Mouse (Mus musculus) gastrocnemius, postnatal 4 days (tissue): Measurements from ENCODE around the gene Mvb12b. TPM values are rescaled to one million over a fixed set of nuclear protein-coding genes. Genes with fewer than 3 reads are reported as not detected.

Source experiments
- DNase-seq, 2 experiments: peaks; one replicate each; pipeline ENCODE4 v3.0.0; 2021 to 2022; ENCODE audit warnings: low spot score in 2 of 2, mixed read lengths in 2 of 2
- total RNA-seq, 2 experiments: library from RNA; stranded (reverse); gene quantifications; 2 replicates each; pipeline ENCODE4 v1.2.3; 2021

Gene Mvb12b
- total RNA-seq, 2 experiments from 2014 or later, result 33.3 to 36.7 TPM

DNA sequence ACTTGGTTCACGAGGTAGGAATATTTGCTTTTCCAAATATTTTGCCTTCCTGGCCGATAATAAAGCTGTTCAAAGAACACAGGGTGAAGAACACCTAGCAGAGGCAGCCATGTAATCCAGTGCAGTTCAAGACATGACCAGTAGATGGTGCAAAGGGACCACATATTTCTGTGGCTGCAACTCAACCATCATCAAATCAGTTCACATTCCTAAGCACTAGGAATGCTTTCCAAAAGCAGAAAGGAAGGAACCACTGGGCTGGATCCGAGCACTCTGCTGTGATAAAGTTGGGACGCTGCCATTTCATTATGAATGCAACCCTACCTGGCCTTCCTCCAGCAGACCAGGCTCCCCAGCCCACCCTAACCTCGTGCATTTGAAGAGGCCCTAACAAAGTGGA, 141.3 kb downstream of the Mvb12b start:
- peak; percentile 42 to 70 for DNase-seq

DNA sequence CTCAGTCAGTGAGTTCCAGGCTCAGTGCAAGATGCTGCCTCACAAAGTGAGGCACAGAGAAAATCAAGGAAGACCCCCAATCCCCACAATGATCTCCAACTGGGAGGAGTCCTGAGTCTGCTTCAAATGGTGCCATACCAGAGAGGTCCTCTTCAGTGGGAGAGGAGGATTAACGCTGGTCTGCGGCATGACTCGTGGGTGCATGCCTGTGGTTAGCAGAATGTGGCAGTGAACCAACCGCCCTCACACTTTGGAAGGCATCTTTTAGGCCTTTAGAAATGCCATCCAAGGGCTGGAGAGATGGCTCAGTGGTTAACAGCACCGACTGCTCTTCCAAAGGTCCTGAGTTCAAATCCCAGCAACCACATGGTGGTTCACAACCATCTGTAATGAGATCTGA, 142.0 kb downstream of the Mvb12b start:
- DNase-seq, result no peak

DNA sequence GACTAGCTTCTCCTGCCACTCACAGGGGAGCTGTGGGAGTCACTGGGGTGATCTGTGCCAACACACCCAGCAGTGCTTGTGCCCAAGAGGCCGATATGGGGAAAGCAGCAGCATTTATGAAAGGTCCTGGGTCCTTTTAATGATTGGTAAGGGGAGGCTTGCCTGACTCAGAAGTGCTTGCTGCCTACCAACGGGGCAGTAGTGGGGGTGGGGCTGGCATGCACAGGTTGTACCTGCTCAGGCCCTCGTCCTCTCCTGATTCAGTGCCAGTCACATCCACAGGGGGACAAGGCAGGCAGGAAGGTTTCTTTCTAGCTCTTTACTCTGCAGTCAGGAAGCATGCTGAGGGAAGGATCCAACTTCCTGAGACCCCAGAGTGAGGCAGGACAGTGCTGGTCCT, 150.6 kb downstream of the Mvb12b start:
- DNase-seq, result no peak

DNA sequence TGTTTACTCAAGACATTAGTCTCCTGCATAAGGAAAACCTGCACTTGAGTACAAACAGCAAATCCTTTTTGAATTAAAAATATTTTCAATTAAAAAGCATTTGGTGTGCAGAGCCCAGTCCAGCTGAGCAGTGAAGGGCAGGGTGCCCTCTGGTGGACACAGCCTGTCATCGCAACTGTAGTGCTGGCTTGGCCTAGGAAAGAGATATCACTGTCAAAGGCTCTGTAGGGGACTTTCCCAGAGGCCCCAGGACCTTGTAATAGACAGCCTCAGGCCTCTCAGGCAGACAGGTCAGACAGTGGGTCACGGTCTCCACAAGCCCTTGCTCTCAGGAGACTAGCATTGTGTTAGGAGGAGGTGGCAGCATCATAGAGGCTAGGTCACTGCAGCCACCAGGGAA, 151.0 kb downstream of the Mvb12b start:
- peak; percentile 45 to 63 for DNase-seq

DNA sequence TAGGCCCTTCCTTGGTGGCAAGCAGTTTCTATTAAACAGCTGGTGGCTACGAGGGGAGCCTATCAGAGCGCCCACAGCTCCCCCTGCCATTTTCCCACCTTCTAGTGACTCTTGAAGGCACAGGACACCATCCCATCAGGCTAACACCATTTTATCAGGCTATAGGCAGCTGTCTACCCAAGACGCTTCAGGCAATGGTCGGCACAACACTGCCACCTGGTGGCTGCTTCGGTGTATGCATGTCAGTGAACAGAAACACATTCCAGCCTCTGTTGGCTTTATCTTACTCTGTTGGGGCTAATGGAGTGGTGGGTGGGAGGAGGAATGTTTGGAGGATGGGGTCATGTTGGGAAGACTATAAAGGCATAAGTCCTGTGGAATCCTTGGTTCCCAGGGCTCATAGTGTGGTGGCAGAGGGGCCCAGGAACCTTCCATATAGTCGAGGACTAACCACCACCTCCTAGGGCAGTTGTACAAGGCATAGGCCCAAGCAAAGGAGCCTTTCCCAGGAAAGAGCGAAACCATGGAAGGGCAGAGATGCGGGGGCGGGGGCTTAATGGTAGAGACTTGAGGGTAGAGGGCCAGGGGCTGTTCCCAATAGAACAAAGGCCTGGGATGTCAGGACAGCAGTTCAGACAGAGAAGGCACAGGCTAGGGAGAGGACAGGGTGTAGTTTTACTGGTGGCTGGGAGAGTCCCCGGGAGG, 152.8 kb downstream of the Mvb12b start:
- peak; percentile 71 to 79 for DNase-seq

DNA sequence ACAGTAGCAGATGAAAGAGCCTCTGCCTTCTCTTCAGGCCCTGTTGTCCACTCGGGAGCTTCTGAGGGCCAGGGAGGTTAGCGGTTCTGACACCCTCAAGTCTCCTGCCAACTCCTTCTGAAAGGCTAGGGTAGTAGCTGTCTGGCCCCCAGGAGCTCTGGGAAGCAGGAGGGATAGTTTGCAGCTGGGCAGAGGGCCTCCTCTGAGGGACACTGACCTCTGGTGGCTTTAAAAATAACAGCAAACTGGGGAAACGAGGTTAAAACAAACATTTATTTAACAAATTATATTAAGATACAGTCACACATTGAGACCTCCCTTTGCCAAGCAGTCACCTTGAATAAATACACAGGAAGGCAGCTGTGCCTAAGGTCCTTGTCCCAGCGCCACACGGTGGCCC, 158.0 kb downstream of the Mvb12b start:
- DNase-seq, result no peak

DNA sequence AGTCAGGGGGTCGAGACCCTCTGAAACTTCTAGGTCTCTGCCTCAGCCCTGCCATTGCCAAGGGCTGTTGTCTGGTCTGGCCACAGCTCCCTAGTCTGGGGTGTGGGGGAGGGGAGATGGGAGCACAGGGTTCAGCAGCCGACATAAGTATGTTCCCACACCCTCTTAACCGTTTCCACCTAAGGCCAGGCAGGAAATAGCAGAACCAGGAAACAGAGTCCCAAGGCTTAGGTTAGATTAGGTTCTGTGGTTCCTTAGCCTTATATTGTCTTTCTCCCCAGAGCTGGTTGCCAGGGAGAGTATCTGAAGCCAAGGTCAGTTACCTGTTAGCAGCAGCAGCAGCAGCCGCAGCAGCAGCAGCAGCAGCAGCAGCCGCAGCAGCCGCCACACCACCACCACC, 160.5 kb downstream of the Mvb12b start:
- no peak for DNase-seq

DNA sequence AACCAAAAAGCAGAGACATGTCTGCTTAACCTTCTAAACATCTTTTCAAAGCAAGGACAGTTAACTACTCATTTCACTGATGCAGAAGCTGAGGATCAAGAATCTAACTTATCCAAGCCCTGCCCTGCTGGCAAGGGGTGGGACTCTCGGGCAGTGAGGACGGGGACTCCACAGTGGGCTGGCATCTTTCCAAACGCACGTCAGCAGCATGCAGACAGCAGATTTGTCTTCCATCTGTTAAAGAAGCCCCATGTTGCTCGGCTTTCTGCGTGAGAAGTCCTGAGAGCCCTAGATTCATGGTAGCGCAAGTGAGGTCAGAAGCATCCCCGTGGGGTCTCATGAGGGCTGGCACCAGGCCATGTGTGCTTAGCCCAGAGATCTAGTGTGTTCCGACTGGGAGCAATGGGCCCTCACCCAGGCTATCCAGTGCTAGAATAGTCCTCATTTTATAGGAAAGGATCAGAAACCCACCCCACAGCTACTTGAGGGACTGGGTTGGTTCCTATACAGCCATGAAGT, 167.3 kb downstream of the Mvb12b start:
- no peak for DNase-seq

DNA sequence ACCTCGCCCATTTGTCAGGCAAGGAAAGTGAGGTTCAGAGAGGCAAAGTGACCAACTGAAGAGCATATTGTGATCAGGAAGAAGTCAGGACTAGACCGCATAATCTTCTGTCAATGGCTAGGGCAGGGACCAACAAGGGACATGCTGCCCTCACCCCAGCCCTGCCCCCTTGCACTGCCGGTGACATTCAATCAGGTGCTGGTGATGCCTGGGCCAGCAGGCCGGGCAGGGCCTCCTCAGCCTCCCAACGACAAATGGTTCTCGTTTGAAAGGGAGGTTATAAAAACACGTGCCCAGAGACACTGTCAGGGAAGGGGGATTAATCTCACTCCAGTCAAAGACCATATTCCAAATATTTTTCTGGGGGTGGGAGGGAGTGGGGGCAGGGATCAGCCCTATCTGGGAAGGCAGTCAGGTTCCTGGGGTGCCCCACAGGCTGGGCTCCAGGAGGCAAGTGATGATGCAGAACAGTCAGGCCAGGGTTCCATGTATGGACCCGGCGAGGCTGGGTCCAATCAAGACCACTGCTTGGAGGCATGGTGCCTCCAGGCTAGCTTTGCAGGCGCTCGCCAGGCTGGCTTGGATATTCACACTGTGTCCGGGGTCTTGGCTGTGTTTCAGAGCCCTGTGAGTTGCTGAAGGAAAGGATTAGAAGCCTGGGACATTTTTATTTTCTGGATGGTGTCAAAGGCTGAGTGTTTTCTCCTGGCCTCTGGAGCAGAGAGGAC, 168.2 kb downstream of the Mvb12b start:
- DNase-seq, result no peak

DNA sequence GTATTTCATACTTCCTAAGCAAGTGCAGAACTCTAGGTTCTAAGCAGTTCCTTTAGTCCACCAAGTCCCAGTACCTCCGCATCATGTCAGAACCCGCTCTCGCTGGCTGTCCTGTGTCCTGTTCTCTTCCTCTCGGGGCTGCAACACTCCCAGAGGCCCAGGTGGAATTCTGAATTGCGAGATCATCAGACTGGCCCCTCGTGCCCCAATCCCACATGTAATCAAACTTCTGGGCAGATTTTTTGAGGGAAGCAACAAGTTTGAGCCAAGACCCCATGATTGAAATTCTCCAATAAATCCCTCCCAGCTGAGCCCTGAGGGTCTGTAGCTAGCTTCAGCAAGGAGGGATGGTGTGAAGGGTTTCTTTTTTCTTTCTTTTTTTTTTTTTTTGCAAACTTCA, 169.2 kb downstream of the Mvb12b start:
- DNase-seq, result no peak

DNA sequence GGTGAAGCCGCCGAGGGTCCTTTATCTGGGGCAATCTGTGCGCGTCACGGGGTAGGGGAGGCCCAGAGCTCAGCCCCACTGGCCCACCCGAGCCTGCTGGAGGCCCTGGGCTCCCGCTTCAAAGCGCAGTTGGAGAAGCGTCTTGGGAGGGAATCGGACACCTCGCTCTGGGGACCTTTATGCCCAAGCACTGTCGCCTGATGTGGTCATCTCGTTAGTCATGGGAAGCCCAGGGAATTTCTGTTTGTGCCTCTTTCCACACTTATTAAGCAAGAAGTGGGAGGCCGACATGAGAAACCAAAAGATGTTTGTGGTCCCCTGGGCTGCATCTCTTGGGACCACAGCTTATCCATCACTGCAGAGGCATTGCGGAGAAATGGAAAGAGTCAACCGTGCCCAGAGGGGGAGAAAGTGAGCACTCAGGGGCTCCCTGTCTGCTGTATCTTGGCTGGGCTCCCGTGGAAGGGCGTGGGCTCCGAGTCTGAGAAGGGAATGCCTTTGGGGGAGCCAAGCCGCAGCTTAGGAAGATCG, 169.9 kb downstream of the Mvb12b start:
- no peak for DNase-seq

DNA sequence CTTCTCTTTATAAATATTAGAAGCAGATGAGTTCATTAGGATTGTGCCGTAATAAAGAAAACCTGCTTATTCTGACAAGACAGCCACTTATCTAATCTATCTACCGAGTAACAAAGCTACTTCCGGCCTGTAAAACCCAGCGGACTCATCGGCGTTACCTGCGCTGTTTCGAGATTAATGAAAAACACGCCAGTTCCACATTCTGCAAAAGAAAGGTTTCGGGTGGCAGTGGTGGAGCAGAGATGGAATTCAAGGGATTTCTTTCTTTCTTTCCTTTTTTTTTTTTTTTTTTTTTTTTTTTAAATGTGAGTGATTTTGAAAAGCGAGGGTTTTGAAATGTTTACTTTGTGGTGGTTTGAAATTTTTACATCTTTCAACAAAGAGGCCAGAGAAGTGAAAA, 170.4 kb downstream of the Mvb12b start:
- DNase-seq, result no peak

DNA sequence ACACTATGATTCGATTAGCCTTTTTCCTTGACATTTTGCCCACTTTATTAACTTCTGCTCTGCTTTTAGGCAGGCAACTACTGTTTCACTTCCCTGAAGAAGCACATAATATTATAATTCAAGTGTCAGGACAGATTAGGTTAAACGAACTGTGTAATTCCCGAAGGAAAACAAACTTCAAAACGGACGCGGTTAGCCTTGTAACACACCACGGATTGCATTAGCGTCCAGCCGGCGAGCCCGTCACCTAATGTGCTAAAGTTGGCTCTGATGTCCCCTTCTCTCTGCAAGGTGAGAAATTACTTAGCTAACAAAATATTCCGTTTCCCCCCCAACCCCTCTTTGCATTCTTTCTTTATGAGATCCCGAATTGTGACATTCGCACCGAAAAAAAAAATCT, 170.9 kb downstream of the Mvb12b start:
- no peak for DNase-seq

DNA sequence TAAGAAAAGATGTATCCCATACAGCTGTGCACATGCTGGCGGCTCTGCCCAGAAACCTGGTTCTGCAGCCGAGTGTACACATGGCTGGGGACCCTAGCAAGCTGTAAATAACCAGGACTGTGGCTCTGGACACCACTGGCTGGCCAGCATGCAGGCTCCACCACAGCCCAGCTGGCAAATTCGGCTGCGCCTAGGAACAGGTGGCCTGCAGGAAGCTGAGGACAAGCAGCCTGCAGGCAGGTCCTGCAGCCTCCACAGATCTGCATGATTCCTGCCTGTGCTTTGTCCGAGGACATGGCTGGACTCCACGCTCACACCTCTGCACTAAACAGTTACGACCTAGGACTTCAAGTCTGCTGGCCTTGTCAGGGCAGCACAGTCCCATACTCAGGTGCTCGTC, 172.8 kb downstream of the Mvb12b start:
- DNase-seq, result no peak

DNA sequence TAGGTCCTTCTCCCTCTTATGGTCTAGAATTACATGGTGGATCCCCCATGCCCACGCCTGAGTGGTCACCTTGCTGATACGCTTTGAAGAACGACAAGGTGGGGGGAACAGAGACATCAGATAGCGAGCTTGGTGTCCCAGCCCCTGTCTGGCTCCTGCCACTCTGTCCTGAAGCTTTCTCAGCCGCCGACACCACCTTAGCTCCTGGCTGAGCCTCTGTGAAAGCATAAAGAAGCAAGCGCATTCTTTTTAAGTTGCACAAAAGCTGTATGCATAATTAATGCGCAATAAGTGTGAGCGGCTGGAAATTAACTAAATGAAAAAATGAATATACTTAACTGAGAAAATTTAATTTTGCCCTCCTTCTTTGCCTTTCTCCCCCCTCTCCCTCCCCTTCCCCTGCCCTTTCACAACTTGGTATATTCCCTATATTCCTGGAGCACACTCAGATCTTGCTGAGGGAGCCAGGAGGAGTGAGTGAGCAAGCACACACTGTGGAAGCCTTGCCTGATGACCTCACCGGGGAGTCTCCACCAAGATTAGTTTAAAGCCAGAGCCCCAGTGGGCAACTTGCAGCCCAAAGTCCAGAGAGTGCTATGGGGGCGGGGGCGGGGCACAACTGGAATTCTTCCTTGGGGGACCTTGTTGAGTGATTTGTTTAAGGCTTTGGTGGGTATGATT, 174.0 kb downstream of the Mvb12b start:
- DNase-seq, result no peak

DNA sequence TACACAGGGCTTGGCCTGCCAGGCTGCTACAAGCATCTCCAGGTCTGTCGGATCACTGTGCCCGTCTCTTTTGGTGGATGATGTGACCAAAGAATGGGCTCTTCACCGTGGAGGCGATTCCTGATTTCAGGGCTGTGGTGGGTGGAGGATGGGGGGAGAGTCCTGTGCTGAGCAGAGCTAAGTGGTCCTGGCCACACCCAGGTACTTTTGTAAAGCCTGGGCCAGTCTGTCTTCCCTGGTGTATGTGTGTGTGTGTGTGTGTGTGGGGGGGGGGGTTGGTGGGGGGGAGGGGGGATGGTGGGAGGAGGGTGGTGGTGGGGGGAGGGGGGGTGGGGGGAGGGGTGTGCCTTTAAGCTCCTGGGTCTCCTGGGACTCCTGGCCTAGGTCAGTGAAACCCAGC, 174.9 kb downstream of the Mvb12b start:
- no peak for DNase-seq

DNA sequence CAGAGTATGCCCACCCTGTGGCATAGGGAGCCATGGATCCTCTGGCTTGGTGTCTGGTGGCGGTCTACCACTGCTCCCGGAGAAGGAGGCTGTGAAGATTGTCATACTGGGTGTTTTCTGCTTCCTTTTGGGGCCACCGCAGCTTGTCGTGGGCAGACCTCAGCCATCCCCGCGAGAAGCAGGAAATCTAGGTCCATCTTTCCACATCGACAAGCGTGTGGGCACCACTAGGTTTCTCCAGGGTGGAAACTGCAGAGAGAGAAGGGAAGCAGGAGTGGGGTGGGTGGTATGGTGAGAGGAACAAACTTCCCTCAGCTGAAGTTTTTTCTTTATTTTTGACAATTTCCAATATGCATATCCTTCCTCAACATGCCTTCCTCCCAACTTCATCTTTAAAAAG, 178.9 kb downstream of the Mvb12b start:
- DNase-seq, result no peak

DNA sequence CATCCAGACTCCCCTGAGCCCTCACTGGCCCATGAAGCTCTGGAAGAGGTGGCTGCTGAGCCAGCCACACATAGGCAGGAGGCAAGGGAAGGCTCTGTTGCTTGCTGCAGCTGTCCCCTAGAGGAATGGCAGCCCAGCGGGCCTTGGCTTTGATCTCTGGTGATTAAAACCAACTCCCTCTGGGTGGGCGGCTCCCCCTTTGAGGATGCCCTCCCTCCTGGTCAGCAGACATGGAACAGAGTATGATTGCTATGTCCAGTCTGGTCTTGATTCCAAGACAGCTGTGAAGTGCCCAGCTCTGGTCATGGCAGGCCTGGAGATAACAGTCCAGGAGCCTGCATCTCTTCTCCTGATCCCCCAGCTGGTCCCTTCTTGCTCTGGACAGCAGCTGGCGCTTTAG, 179.7 kb downstream of the Mvb12b start:
- DNase-seq, result no peak

DNA sequence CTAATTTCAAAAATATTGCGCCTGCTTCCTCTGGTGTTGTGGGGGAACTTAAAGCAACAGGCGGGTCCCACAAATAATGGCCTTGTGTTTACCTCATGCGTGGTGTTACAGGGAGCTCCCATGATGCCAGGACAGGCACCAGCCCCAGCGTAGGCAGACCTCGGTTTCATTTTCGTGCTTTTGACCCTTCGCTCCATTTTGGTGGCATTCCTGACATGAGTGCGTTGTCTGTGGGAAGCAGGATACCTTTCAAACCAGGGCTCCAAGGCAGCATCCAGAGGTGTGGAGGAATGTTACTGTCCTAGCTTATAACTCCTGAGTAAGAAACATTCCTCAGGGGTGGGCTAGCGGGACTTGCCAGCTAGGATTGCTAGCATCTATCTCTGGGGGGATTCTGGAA, 181.3 kb downstream of the Mvb12b start:
- DNase-seq, result no peak

DNA sequence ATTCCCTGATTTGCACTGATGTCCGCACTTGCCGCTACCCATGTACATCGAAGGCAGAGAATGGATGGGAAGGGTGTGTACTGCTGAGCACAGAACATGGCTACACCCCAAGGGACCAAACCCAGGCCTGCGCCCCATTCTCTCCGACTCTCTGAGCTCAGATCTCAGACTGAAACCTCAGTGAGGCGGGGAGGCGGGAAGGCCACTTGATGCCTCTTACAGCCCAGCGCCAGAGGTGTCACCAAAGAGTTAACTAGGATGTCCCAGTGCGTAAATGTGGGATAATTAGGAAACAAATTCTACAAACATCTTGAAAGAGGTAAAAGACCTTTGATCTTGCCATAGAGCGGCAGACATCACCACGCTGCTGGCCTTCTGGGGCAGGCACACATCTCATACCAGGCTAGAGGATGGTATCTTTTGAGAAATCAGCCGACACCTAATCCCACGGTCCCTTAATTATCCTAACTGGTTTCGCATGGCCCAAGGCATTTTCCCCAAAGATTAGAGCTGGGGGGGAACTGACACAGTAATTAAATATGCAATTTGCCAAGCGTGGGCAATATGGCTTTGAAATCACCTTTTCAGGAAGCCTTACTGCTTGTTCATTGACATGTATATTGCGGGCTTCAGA, 181.9 kb downstream of the Mvb12b start:
- no peak for DNase-seq

DNA sequence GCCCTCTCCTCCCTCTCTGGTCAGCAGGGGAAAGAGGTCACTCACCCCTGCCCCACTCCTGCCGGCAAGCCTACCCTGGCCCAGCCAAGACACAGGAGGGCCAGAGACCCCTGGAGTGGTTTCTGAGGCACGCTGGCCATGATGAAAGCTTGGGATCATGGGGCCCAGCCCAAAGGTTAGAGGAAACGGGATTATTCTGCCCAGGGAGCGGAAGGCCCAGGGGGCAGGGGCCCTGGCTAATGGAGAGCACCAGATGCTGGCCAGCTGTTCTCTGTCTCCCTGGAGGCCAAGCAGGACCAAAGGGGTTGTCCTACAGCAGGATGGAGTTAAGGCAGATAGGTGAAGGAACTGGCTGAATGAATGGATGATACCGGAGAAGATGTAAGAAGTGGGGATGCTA, 184.5 kb downstream of the Mvb12b start:
- DNase-seq, result no peak
